ENCODE assay signal across 29 mouse cellular contexts in genomic region chr4:150198268-150198667, GRCm38 (mm10). TPM values are rescaled to one million over a fixed set of nuclear protein-coding genes. Genes with fewer than 3 reads are reported as not detected.
A peak's percentile ranks its signal among the peaks of the same experiment; 100 is the strongest.
DNase-seq lines count a peak whose midpoint lies in the region; ATAC-seq and TF ChIP-seq lines count a peak whose summit lies in the region.
"Had no signal": no experiment of that assay in that cellular context is flagged by ENCODE, and none has a peak within 500 bp of the region (broad histone marks: within the 10 kb centered on the region; RNA-seq: fewer than 3 reads in every experiment).

No protein-coding gene starts in this region.

- 0 out of 2 replicates have a peak overlapping the region, but pooled peaks have one; percentile 7 for H3K27ac ChIP-seq in midbrain, embryonic 10.5 days (replicated peaks)
- H3K27ac ChIP-seq in midbrain, embryonic 14.5 days (replicated peaks; ENCODE audit: low read depth, low read length): no peak overlapping the region
- no peak overlapping the region for H3K27ac ChIP-seq in MEL (ENCODE audit: control insufficient read depth, low read depth, low read length)
- H3K27ac ChIP-seq in neural tube, embryonic 15.5 days (replicated peaks): no peak overlapping the region
- H3K27ac ChIP-seq: embryonic facial prominence, embryonic 13.5 days; embryonic facial prominence, embryonic 15.5 days; forebrain, embryonic 10.5 days; forebrain, embryonic 12.5 days had no signal

- no peak overlapping the region for H3K4me3 ChIP-seq in midbrain, embryonic 10.5 days
- no peak overlapping the region for H3K4me3 ChIP-seq in midbrain, embryonic 14.5 days (replicated peaks; ENCODE audit: low read depth, low read length)
- H3K4me3 ChIP-seq in MEL (ENCODE audit: control insufficient read depth in 1 of 2, insufficient read depth in 1 of 2, low read depth in 2 of 2, low read length in 2 of 2): no peak overlapping the region
- H3K4me3 ChIP-seq in myocyte: peak overlapping the region; percentile 84
- no peak overlapping the region for H3K4me3 ChIP-seq in neural tube, embryonic 15.5 days (replicated peaks)
- H3K4me3 ChIP-seq: embryonic facial prominence, embryonic 13.5 days; embryonic facial prominence, embryonic 15.5 days; erythroblast, embryonic 14.5 days; forebrain, embryonic 10.5 days; forebrain, embryonic 12.5 days had no signal

- WGBS in midbrain, embryonic 10.5 days: 73% methylated on average over 9 of the region's 9 CpGs
- WGBS in midbrain, embryonic 14.5 days: 80% methylated on average over 9 of the region's 9 CpGs
- 81% methylated on average over 9 of the region's 9 CpGs for WGBS in neural tube, embryonic 15.5 days

- no peaks in the 10 kb centered on the region for H3K9me3 ChIP-seq in midbrain, embryonic 10.5 days (replicated peaks)
- H3K9me3 ChIP-seq in midbrain, embryonic 14.5 days (ENCODE audit: control insufficient read depth, low read length): no peaks in the 10 kb centered on the region
- no peaks in the 10 kb centered on the region for H3K9me3 ChIP-seq in MEL (replicated peaks; ENCODE audit: insufficient read depth, low read length)
- H3K9me3 ChIP-seq in neural tube, embryonic 15.5 days (replicated peaks): no peaks in the 10 kb centered on the region
- H3K9me3 ChIP-seq: embryonic facial prominence, embryonic 13.5 days; embryonic facial prominence, embryonic 15.5 days; forebrain, embryonic 10.5 days; forebrain, embryonic 12.5 days; G1E had no signal

- no peak for TF ChIP-seq POLR2A in MEL (IDR thresholded peaks at IDR 0.05; ENCODE audit: control insufficient read depth in 1 of 2, insufficient read depth in 1 of 2, low read depth in 1 of 2, low read length in 2 of 2, poor library complexity in 1 of 2)
- peak; percentile 55 for TF ChIP-seq POLR2A in myocyte (IDR thresholded peaks at IDR 0.05; ENCODE audit: insufficient read length, low read depth)

- no peak overlapping the region for H3ac ChIP-seq in myocyte (ENCODE audit: control insufficient read depth, insufficient read length)

- intact Hi-C loops in left cerebral cortex, postnatal 10 days (cut with DNase I): no loop called here

- no peak overlapping the region for H3K4me2 ChIP-seq in midbrain, embryonic 14.5 days (ENCODE audit: low read length)
- peak overlapping the region; percentile 66 for H3K4me2 ChIP-seq in myocyte (ENCODE audit: low read depth)
- no peak overlapping the region for H3K4me2 ChIP-seq in neural tube, embryonic 15.5 days
- H3K4me2 ChIP-seq: embryonic facial prominence, embryonic 13.5 days; embryonic facial prominence, embryonic 15.5 days; forebrain, embryonic 12.5 days had no signal

- no peak for TF ChIP-seq RAD21 in MEL (IDR thresholded peaks at IDR 0.05; ENCODE audit: low read depth, low read length)

- no peak overlapping the region for H3K9ac ChIP-seq in midbrain, embryonic 14.5 days (replicated peaks; ENCODE audit: low read length)
- H3K9ac ChIP-seq in MEL (ENCODE audit: control insufficient read depth, low read depth, low read length, poor library complexity, severe bottlenecking): no peak overlapping the region
- H3K9ac ChIP-seq in neural tube, embryonic 15.5 days (replicated peaks): no peak overlapping the region
- H3K9ac ChIP-seq: embryonic facial prominence, embryonic 13.5 days; embryonic facial prominence, embryonic 15.5 days; forebrain, embryonic 12.5 days had no signal

- peaks cover 3% of the 10 kb centered on the region; the same call in 1 of the 2 replicates for H3K4me1 ChIP-seq in midbrain, embryonic 10.5 days
- no peaks in the 10 kb centered on the region for H3K4me1 ChIP-seq in midbrain, embryonic 14.5 days (ENCODE audit: control insufficient read depth, insufficient read depth, low read length)
- peaks cover 9 to 12% of the 10 kb centered on the region in 2 experiments for H3K4me1 ChIP-seq in MEL (ENCODE audit: control insufficient read depth in 1 of 2, insufficient read depth in 2 of 2, low read length in 2 of 2)
- H3K4me1 ChIP-seq in neural tube, embryonic 15.5 days: no peaks in the 10 kb centered on the region
- H3K4me1 ChIP-seq: embryonic facial prominence, embryonic 13.5 days; embryonic facial prominence, embryonic 15.5 days; forebrain, embryonic 12.5 days had no signal

- ATAC-seq in midbrain, embryonic 14.5 days (ENCODE audit: low FRiP score, low TSS enrichment): no peak
- ATAC-seq in neural tube, embryonic 15.5 days (ENCODE audit: low FRiP score): no peak
- ATAC-seq: activated CD4-positive, CD25-positive, alpha-beta regulatory T cell, adult 4 months; forebrain, embryonic 14.5 days; forebrain, embryonic 16.5 days; Patski had no signal

- TF ChIP-seq CTCF in MEL (IDR thresholded peaks at IDR 0.05 in 2 of 3, conservative IDR thresholded peaks at IDR 0.05 in 1 of 3; ENCODE audit: control insufficient read depth in 1 of 3, insufficient read depth in 1 of 3, low read depth in 2 of 3, low read length in 3 of 3, poor library complexity in 1 of 3, severe bottlenecking in 1 of 3): no peak

- no peaks in the 10 kb centered on the region for H3K36me3 ChIP-seq in midbrain, embryonic 10.5 days
- no peaks in the 10 kb centered on the region for H3K36me3 ChIP-seq in midbrain, embryonic 14.5 days (ENCODE audit: control insufficient read depth, insufficient read depth, low read length)
- H3K36me3 ChIP-seq in MEL (ENCODE audit: control insufficient read depth in 1 of 2, insufficient read depth in 2 of 2, low read length in 2 of 2) (peaks cover 0 to 7% of the 10 kb centered on the region in 2 experiments; a peak in 1 of 4 replicates), myocyte (ENCODE audit: control insufficient read depth, insufficient read depth) (peaks cover 12% of the 10 kb centered on the region)
- no peaks in the 10 kb centered on the region for H3K36me3 ChIP-seq in neural tube, embryonic 15.5 days
- H3K36me3 ChIP-seq: embryonic facial prominence, embryonic 13.5 days; embryonic facial prominence, embryonic 15.5 days; forebrain, embryonic 10.5 days; forebrain, embryonic 12.5 days; G1E had no signal

- H3K27me3 ChIP-seq in midbrain, embryonic 10.5 days (ENCODE audit: low read depth, poor library complexity, severe bottlenecking): no peaks in the 10 kb centered on the region
- no peaks in the 10 kb centered on the region for H3K27me3 ChIP-seq in midbrain, embryonic 14.5 days (ENCODE audit: control insufficient read depth, insufficient read depth, low read length)
- H3K27me3 ChIP-seq in MEL (ENCODE audit: control insufficient read depth in 1 of 2, insufficient read depth in 2 of 2, low read length in 2 of 2) (no peaks in the 10 kb centered on the region), myocyte (ENCODE audit: control insufficient read depth, insufficient read depth, insufficient read length) (peaks cover 7% of the 10 kb centered on the region)
- H3K27me3 ChIP-seq in neural tube, embryonic 15.5 days (replicated peaks): no peaks in the 10 kb centered on the region
- H3K27me3 ChIP-seq: embryonic facial prominence, embryonic 13.5 days; embryonic facial prominence, embryonic 15.5 days; forebrain, embryonic 12.5 days; Patski had no signal

- TF ChIP-seq EP300 in MEL (IDR thresholded peaks at IDR 0.05; ENCODE audit: low read depth in 1 of 2, low read length in 2 of 2): no peak

- DNase-seq in midbrain, embryonic 10.5 days (ENCODE audit: low spot score): no peak
- DNase-seq in midbrain, embryonic 14.5 days: no peak
- no peak for DNase-seq in MEL (ENCODE audit: low read depth, low spot score)
- DNase-seq in left cerebral cortex, postnatal 10 days (ENCODE audit: extremely low spot score in 1 of 2, low spot score in 2 of 2): no peak
- DNase-seq: adrenal gland, adult 8-10 months; adrenal gland, postnatal 14 days; adrenal gland, postnatal 36 days; cerebellum, adult 11-12 months; cerebellum, adult 8-10 months; cerebellum, adult 9-11 months; cerebellum, postnatal 14 days; cerebellum, postnatal 36 days; embryo, embryonic 11 days had no signal

- H3K79me2 ChIP-seq in MEL (ENCODE audit: control insufficient read depth, insufficient read depth, low read length, poor library complexity) (no peaks in the 10 kb centered on the region), myocyte (ENCODE audit: control insufficient read depth, insufficient read depth) (no peaks in the 10 kb centered on the region)

TF ChIP-seq in MEL, 35 proteins besides CTCF, POLR2A, EP300 and RAD21 (continues in another document):
- TF ChIP-seq USF1 (IDR thresholded peaks at IDR 0.05; ENCODE audit: low read depth, low read length): peak; percentile 45; the same call in 1 of the 2 replicates

TF ChIP-seq in myocyte, 11 proteins besides CTCF, POLR2A, EP300 and RAD21 (continues in another document):
- no peak for TF ChIP-seq E2F4 (IDR thresholded peaks at IDR 0.05; ENCODE audit: insufficient read depth)

RNA-seq across cellular contexts. Expression of gene Car6, which starts 2.9 kb away (rescaled TPM):
- 0.12 TPM in 1 of 2 replicates, not detected in the other for polyA plus RNA-seq in midbrain, embryonic 10.5 days (2016; fragmentation: Nextera tagmentation; extraction: Ambion mirVana)
- 0.32 TPM in 1 of 2 replicates, not detected in the other for polyA plus RNA-seq in midbrain, embryonic 14.5 days (2014; fragmentation: Nextera tagmentation; extraction: Ambion mirVana)
- total RNA-seq in MEL (2012; rRNA removed): not detected in 2 replicates
- under 1 TPM in 1 of 2 experiments, not detected in 1; 0.19 TPM for polyA plus RNA-seq in MEL (2012; ENCODE audit: insufficient read depth in 1 of 2, insufficient read length in 2 of 2, low read depth in 1 of 2, low replicate concordance in 2 of 2, missing spikeins in 1 of 2)
- polyA plus RNA-seq in myocyte (2012; fragmentation: generic; extraction: Trizol): 52.7 TPM
- total RNA-seq in left cerebral cortex, postnatal 10 days (2021): not detected
- not detected in 2 replicates for polyA plus RNA-seq in neural tube, embryonic 15.5 days (2015; fragmentation: Nextera tagmentation; extraction: Ambion mirVana)
- total RNA-seq: common myeloid progenitor, adult 5-6 weeks; G1E had no signal
- polyA plus RNA-seq: activated CD4-positive, CD25-positive, alpha-beta regulatory T cell, adult 4 months; embryonic facial prominence, embryonic 13.5 days; erythroblast, embryonic 14.5 days; forebrain, embryonic 10.5 days; forebrain, embryonic 12.5 days; forebrain, embryonic 14.5 days; forebrain, embryonic 16.5 days; G1E; Patski had no signal

RNA-seq across cellular contexts. Expression of gene Eno1, which starts 38.3 kb away (rescaled TPM):
- polyA plus RNA-seq in midbrain, embryonic 10.5 days (2016; fragmentation: Nextera tagmentation; extraction: Ambion mirVana): 2,531 and 3,331 TPM in 2 replicates
- polyA plus RNA-seq in midbrain, embryonic 14.5 days (2014; fragmentation: Nextera tagmentation; extraction: Ambion mirVana): 935 and 972 TPM in 2 replicates
- 254 and 516 TPM in 2 replicates for total RNA-seq in MEL (2012; rRNA removed)
- polyA plus RNA-seq in MEL (2012; ENCODE audit: insufficient read depth in 1 of 2, insufficient read length in 2 of 2, low read depth in 1 of 2, low replicate concordance in 2 of 2, missing spikeins in 1 of 2): 1,000 to 10,000 TPM in 1 of 2 experiments, 100 to 1,000 TPM in 1; 737 to 5,492 TPM
- 1,358 TPM for polyA plus RNA-seq in myocyte (2012; fragmentation: generic; extraction: Trizol)
- 100 to 1,000 TPM; 308 to 325 TPM for total RNA-seq in left cerebral cortex, postnatal 10 days (2021)
- 1,173 and 1,202 TPM in 2 replicates for polyA plus RNA-seq in neural tube, embryonic 15.5 days (2015; fragmentation: Nextera tagmentation; extraction: Ambion mirVana)

RNA-seq across cellular contexts. Expression of gene Slc2a7, which starts 49.5 kb away (rescaled TPM):
- not detected in 2 replicates for polyA plus RNA-seq in midbrain, embryonic 10.5 days (2016; fragmentation: Nextera tagmentation; extraction: Ambion mirVana)
- not detected in 2 replicates for polyA plus RNA-seq in midbrain, embryonic 14.5 days (2014; fragmentation: Nextera tagmentation; extraction: Ambion mirVana)
- not detected in 2 replicates for total RNA-seq in MEL (2012; rRNA removed)
- under 1 TPM in 1 of 2 experiments, not detected in 1; 0.06 TPM for polyA plus RNA-seq in MEL (2012; ENCODE audit: insufficient read depth in 1 of 2, insufficient read length in 2 of 2, low read depth in 1 of 2, low replicate concordance in 2 of 2, missing spikeins in 1 of 2)
- polyA plus RNA-seq in myocyte (2012; fragmentation: generic; extraction: Trizol): not detected
- total RNA-seq in left cerebral cortex, postnatal 10 days (2021): not detected
- polyA plus RNA-seq in neural tube, embryonic 15.5 days (2015; fragmentation: Nextera tagmentation; extraction: Ambion mirVana): not detected in 2 replicates
- total RNA-seq: adrenal gland, adult 18-20 months; adrenal gland, adult 8-10 months; adrenal gland, postnatal 14 days; adrenal gland, postnatal 36 days; common myeloid progenitor, adult 5-6 weeks had no signal
- polyA plus RNA-seq: activated CD4-positive, CD25-positive, alpha-beta regulatory T cell, adult 4 months; C2C12; embryonic facial prominence, embryonic 11.5 days; embryonic facial prominence, embryonic 13.5 days; embryonic facial prominence, embryonic 15.5 days; erythroblast, embryonic 14.5 days; forebrain, embryonic 10.5 days; forebrain, embryonic 12.5 days; forebrain, embryonic 14.5 days; forebrain, embryonic 16.5 days; G1E; Patski had no signal

Comparison
In these comparisons a context has a peak if more than half of its experiments do, and no peak if none do; other contexts are left out.
1. RNA of gene Car6, which starts 2.9 kb away (polyA plus RNA-seq): 52.7 TPM in myocyte (single experiment); 0.32 TPM in midbrain, embryonic 14.5 days, 0.19 TPM in MEL, 0.12 TPM in midbrain, embryonic 10.5 days and not detected in neural tube, embryonic 15.5 days; every median in the first group is over 10 times any median in the second.